ENCODE assay signal across 25 mouse cellular contexts in genomic region chr14:108711811-108712210, GRCm38 (mm10).
DNase-seq lines count a peak whose midpoint lies in the region; ATAC-seq and TF ChIP-seq lines count a peak whose summit lies in the region.
"Had no signal": no experiment of that assay in that cellular context is flagged by ENCODE, and none has a peak within 500 bp of the region (broad histone marks: within the 10 kb centered on the region; RNA-seq: fewer than 3 reads in every experiment).

No protein-coding gene starts in this region.

- no peaks in the 10 kb centered on the region for H3K4me1 ChIP-seq in limb, embryonic 13.5 days
- H3K4me1 ChIP-seq in limb, embryonic 10.5 days, result peaks cover 7% of the 10 kb centered on the region
- no peaks in the 10 kb centered on the region; the same call in 1 of the 2 replicates for H3K4me1 ChIP-seq in limb, embryonic 14.5 days (ENCODE audit: control insufficient read depth, insufficient read depth, low read length)
- H3K4me1 ChIP-seq: embryonic facial prominence, embryonic 12.5 days; embryonic facial prominence, embryonic 15.5 days; forebrain, embryonic 10.5 days; forebrain, embryonic 12.5 days had no signal

- H3K4me3 ChIP-seq in limb, embryonic 13.5 days, result no peak overlapping the region
- H3K4me3 ChIP-seq in limb, embryonic 10.5 days, result no peak overlapping the region
- H3K4me3 ChIP-seq in limb, embryonic 14.5 days (replicated peaks; ENCODE audit: low read length), result no peak overlapping the region
- H3K4me3 ChIP-seq: embryonic facial prominence, embryonic 12.5 days; embryonic facial prominence, embryonic 15.5 days; erythroblast, embryonic 14.5 days; forebrain, embryonic 10.5 days; forebrain, embryonic 12.5 days had no signal

- H3K27ac ChIP-seq in limb, embryonic 13.5 days, result no peak overlapping the region
- H3K27ac ChIP-seq in limb, embryonic 10.5 days, result no peak overlapping the region
- H3K27ac ChIP-seq in limb, embryonic 14.5 days (replicated peaks; ENCODE audit: low read depth, low read length), result no peak overlapping the region
- H3K27ac ChIP-seq: embryonic facial prominence, embryonic 12.5 days; embryonic facial prominence, embryonic 15.5 days; forebrain, embryonic 10.5 days; forebrain, embryonic 12.5 days had no signal

- H3K4me2 ChIP-seq in limb, embryonic 13.5 days (replicated peaks), result no peak overlapping the region
- H3K4me2 ChIP-seq in limb, embryonic 14.5 days (replicated peaks; ENCODE audit: low read depth, low read length, severe bottlenecking), result no peak overlapping the region
- H3K4me2 ChIP-seq: embryonic facial prominence, embryonic 12.5 days; embryonic facial prominence, embryonic 15.5 days; forebrain, embryonic 12.5 days had no signal

- H3K9me3 ChIP-seq in limb, embryonic 13.5 days, result no peaks in the 10 kb centered on the region
- no peaks in the 10 kb centered on the region for H3K9me3 ChIP-seq in limb, embryonic 10.5 days (replicated peaks)
- H3K9me3 ChIP-seq in limb, embryonic 14.5 days (ENCODE audit: control insufficient read depth, low read length), result no peaks in the 10 kb centered on the region
- H3K9me3 ChIP-seq: embryonic facial prominence, embryonic 12.5 days; embryonic facial prominence, embryonic 15.5 days; forebrain, embryonic 10.5 days; forebrain, embryonic 12.5 days had no signal

- H3K36me3 ChIP-seq in limb, embryonic 13.5 days, result no peaks in the 10 kb centered on the region
- H3K36me3 ChIP-seq in limb, embryonic 10.5 days, result no peaks in the 10 kb centered on the region
- no peaks in the 10 kb centered on the region for H3K36me3 ChIP-seq in limb, embryonic 14.5 days (ENCODE audit: control insufficient read depth, insufficient read depth, low read length)
- H3K36me3 ChIP-seq: embryonic facial prominence, embryonic 12.5 days; embryonic facial prominence, embryonic 15.5 days; forebrain, embryonic 10.5 days; forebrain, embryonic 12.5 days had no signal

- 63% methylated on average over 6 of the region's 6 CpGs for WGBS in limb, embryonic 13.5 days
- 91% methylated on average over 6 of the region's 6 CpGs for WGBS in limb, embryonic 10.5 days
- 62% methylated on average over 6 of the region's 6 CpGs for WGBS in limb, embryonic 14.5 days

- H3K9ac ChIP-seq in limb, embryonic 13.5 days, result no peak overlapping the region
- H3K9ac ChIP-seq in limb, embryonic 14.5 days (ENCODE audit: low read depth, low read length, severe bottlenecking), result no peak overlapping the region
- H3K9ac ChIP-seq: embryonic facial prominence, embryonic 12.5 days; embryonic facial prominence, embryonic 15.5 days; forebrain, embryonic 12.5 days had no signal

- DNase-seq in limb, embryonic 10.5 days (ENCODE audit: low spot score), result no peak
- DNase-seq in limb, embryonic 14.5 days (ENCODE audit: low spot score), result peak; percentile 66
- peak; percentile 5 for DNase-seq in mesoderm, embryonic 11.5 days (ENCODE audit: low read depth, low spot score)
- DNase-seq in skeletal muscle tissue, adult 2 months (ENCODE audit: low read depth, low spot score), result peak; percentile 1
- DNase-seq in testis, postnatal 10 days (ENCODE audit: low spot score), result no peak
- no peak for DNase-seq in gastrocnemius, postnatal 10 days
- no peak for DNase-seq in heart, adult 18-20 months
- DNase-seq: adrenal gland, adult 2 months; adrenal gland, postnatal 10 days; adrenal gland, postnatal 25 days; cerebellum, adult 11 months; cerebellum, adult 18-20 months; cerebellum, adult 8-10 months; cerebellum, adult 9-11 months; cerebellum, postnatal 14 days; cerebellum, postnatal 36 days; embryo, embryonic 11 days had no signal

- no peaks in the 10 kb centered on the region for H3K27me3 ChIP-seq in limb, embryonic 13.5 days
- no peaks in the 10 kb centered on the region for H3K27me3 ChIP-seq in limb, embryonic 10.5 days (ENCODE audit: low read depth, poor library complexity, severe bottlenecking)
- H3K27me3 ChIP-seq in limb, embryonic 14.5 days (ENCODE audit: control insufficient read depth, insufficient read depth, low read length), result no peaks in the 10 kb centered on the region
- H3K27me3 ChIP-seq: embryonic facial prominence, embryonic 12.5 days; embryonic facial prominence, embryonic 15.5 days; forebrain, embryonic 12.5 days had no signal

- ATAC-seq in limb, embryonic 13.5 days (ENCODE audit: low FRiP score, low read depth), result peak; percentile 44; the same call in 1 of the 2 replicates
- ATAC-seq in limb, embryonic 14.5 days (ENCODE audit: low FRiP score, low read depth), result peak; percentile 58; the same call in 1 of the 2 replicates
- ATAC-seq: forebrain, embryonic 14.5 days; forebrain, embryonic 16.5 days had no signal

- no peak for TF ChIP-seq POLR2A in limb, embryonic 14.5 days (IDR thresholded peaks at IDR 0.05; ENCODE audit: borderline replicate concordance, extremely low read depth, insufficient read depth, insufficient read length)

Comparison
In these comparisons a context has a peak if more than half of its experiments do, and no peak if none do; other contexts are left out.
1. DNase-seq: peak in limb, embryonic 14.5 days (single experiment), mesoderm, embryonic 11.5 days (single experiment) and skeletal muscle tissue, adult 2 months (single experiment); none in limb, embryonic 10.5 days (single experiment), testis, postnatal 10 days (single experiment), gastrocnemius, postnatal 10 days (single experiment) and heart, adult 18-20 months (0 of 2).